Mouse (Mus musculus): ENCODE data around the gene Gm28710. TPM values are rescaled to one million over a fixed set of nuclear protein-coding genes. Genes with fewer than 3 reads are reported as not detected.

Gm28710 gene
- total RNA-seq (2015) (not detected in 2 replicates), total RNA-seq (2017) (not detected in 2 replicates)

- ATAC-seq (ENCODE audit: poor library complexity, severe bottlenecking), result no peak
These were observed at the start of gene Gm28710 for GRCm38 (mm10) chr5:16791243-16791860. Gene Gm28710, plus strand, starts transcription at chr5:16791810.

- ATAC-seq (ENCODE audit: poor library complexity, severe bottlenecking), result no peak
These were observed 14.4 kb upstream of the Gm28710 start for GRCm38 (mm10) chr5:16777176-16777575.

- ATAC-seq (ENCODE audit: poor library complexity, severe bottlenecking), result no peak
These were observed 12.9 kb upstream of the Gm28710 start for GRCm38 (mm10) chr5:16778610-16779172.

- no peak for ATAC-seq (ENCODE audit: poor library complexity, severe bottlenecking)
These were observed 6.0 kb upstream of the Gm28710 start for GRCm38 (mm10) chr5:16785627-16786026.

GRCm38 (mm10) chr5:16794972-16795371 is 3.4 kb downstream of the Gm28710 start:
- no peak for ATAC-seq (ENCODE audit: poor library complexity, severe bottlenecking)

- ATAC-seq (ENCODE audit: poor library complexity, severe bottlenecking), result no peak
These were observed 11.1 kb downstream of the Gm28710 start for GRCm38 (mm10) chr5:16802726-16803125.

- ATAC-seq (ENCODE audit: poor library complexity, severe bottlenecking), result no peak
These were observed 47.4 kb downstream of the Gm28710 start for GRCm38 (mm10) chr5:16838991-16839390.

- ATAC-seq (ENCODE audit: poor library complexity, severe bottlenecking), result peak; percentile 80
These were observed 77.8 kb downstream of the Gm28710 start for GRCm38 (mm10) chr5:16869309-16869915.

- ATAC-seq (ENCODE audit: poor library complexity, severe bottlenecking), result no peak
These were observed 102.6 kb downstream of the Gm28710 start for GRCm38 (mm10) chr5:16894161-16894560.

- ATAC-seq (ENCODE audit: poor library complexity, severe bottlenecking), result no peak
These were observed 128.2 kb downstream of the Gm28710 start for GRCm38 (mm10) chr5:16919791-16920190.

GRCm38 (mm10) chr5:16922473-16922872 is 130.9 kb downstream of the Gm28710 start:
- ATAC-seq (ENCODE audit: poor library complexity, severe bottlenecking), result no peak

Other genes starting within 250 kb of the Gm28710 start
- gene Hgf, start 238.3 kb upstream of the Gm28710 start, total RNA-seq (2015), result 19.1 and 19.2 TPM in 2 replicates
- gene Hgf, start 238.3 kb upstream of the Gm28710 start, total RNA-seq (2017), result 23.8 and 26.5 TPM in 2 replicates